Mouse (Mus musculus) CH12F3 (cell line): ENCODE measurements around the gene Dgkq.

ENCODE experiments used
- in situ Hi-C: fragments of 300-500 bp; cut with MboI; formaldehyde crosslinking; loops from 2 replicates; pipeline ENCODE4 v1.14.3; 2020; ENCODE audit warnings: low sequenced_read_pairs

Dgkq gene

GRCm38 (mm10) chr5:108668977-108669936 is at the start of gene Dgkq:
Gene Dgkq (minus strand): TSS chr5:108669672.
- in situ Hi-C loops = no loop called here

GRCm38 (mm10) chr5:108718051-108718450 is 48.6 kb upstream of the Dgkq start:
- in situ Hi-C loops = no loop called here

DNA sequence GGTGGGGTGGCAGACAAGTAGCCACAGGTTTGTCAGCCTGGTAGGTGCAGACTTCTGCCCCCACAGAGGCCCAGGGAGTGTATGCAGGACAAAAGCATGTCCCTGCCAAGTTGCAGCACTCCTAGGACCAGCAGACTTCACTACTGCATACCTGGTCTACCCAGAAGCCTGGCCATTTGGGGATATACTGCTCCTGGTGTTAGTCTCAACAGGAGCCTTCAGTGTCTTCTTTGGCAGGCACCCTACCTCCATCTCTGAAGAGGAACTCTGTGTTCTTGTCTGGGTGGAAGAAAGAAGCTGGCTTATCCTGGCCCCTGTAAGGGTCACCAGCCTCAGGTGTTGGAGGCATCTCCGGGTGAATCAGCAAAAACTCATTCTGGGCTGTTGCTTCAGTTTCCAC is 46.5 kb upstream of the Dgkq start:
- in situ Hi-C loops = no loop called here

DNA sequence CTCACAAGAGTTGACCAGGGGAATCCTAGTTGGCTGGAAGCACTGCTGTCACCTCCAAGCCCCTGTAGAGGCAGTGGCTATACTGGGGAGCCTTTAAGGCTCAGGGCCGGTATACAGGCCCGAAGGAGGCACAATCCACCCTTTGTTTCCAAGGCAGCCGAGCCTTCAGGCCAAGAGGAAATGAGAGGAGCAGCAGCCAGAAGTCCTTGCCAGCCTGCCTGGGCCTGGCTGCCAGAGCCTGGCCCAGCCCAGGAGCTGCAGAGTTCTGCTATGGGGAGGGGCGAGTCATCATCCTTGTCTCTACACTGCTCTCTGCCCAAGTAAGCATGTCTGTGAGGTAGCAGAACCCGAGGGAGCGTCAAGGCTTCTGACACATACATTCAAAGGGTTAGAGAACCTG is 44.7 kb upstream of the Dgkq start:
- in situ Hi-C loops = no loop called here

GRCm38 (mm10) chr5:108713691-108714090 is 44.2 kb upstream of the Dgkq start:
- in situ Hi-C loops = no loop called here

DNA sequence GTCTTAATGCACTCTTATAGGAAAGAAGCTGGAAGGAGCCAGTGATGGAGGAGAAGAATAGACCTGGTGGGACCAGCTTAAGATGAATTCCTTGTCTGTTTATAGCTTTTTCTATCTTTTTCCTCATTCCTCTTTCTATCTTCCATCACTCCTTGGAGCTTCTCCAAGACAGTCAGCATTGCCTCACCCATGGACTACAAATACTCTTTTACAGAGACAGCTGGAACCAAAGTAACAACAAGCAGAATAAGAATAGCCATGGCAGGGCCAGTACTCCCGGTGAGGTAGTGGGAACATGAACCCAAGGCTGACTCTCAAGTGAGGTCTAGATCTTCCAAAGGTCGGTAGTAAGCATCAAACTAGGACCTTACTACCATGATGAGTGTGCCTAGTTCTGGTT is 43.6 kb upstream of the Dgkq start:
- in situ Hi-C loops = no loop called here

GRCm38 (mm10) chr5:108711968-108712367 is 42.5 kb upstream of the Dgkq start:
- in situ Hi-C loops = no loop called here

DNA sequence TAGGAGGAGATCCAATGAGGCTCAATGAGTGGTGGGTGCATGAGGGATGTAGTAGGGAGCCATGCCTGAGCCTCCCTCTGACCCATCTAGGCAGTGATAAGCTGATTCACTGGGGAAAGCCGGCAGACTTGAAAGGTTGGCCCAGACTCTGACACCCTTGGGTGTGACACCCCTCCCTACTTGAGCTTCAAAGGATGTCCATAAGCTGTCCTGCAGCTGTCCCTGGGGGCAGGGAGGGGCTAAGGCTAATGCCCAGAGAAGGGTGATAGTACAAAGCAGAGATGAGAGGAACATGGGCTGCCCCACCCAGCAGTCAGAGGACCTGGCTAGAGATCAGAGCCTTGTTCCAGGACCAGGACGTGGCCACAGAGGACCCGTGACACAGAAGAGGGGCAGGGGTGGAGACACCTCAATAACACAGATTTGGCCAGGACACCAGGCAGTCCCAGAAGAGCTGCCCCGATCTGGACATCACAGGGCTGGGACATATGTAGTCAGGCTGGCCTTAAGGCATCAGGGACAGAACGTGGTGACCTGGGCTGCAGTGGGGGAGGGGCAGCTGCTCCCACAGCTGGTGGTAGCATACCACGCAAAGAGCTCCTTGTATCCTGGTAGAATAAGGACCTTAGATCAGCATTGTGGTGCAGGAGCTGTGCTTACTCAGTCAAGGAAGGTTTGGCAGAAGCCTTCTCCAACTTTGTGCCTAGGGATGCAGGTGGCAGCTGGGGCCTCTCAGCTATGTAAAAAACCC is 39.7 kb upstream of the Dgkq start:
- in situ Hi-C loops = no loop called here

- in situ Hi-C loops = no loop called here
Observed at GRCm38 (mm10) chr5:108708419-108708818, 38.9 kb upstream of the Dgkq start.

DNA sequence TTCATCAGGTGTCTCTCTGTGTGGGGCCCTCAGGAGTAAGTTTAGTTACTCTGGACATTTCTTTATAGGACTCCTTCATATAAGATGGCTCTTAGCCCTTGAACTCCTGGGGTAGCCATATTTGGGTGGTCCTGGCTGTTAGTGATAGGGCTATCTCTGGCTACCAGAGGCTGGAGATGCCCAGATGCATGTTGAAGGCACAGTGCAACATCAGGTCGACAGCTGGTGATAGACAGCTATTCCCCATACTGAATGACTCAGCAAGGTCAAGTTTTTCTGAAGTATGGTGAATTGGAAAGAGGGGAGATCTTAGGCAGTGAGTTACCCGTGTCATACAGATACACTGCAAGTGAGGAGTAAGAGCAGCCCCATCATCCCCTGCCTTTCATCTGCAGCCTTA is 38.3 kb upstream of the Dgkq start:
- in situ Hi-C loops = no loop called here

GRCm38 (mm10) chr5:108703754-108704626 is 34.5 kb upstream of the Dgkq start:
- in situ Hi-C loops = no loop called here

DNA sequence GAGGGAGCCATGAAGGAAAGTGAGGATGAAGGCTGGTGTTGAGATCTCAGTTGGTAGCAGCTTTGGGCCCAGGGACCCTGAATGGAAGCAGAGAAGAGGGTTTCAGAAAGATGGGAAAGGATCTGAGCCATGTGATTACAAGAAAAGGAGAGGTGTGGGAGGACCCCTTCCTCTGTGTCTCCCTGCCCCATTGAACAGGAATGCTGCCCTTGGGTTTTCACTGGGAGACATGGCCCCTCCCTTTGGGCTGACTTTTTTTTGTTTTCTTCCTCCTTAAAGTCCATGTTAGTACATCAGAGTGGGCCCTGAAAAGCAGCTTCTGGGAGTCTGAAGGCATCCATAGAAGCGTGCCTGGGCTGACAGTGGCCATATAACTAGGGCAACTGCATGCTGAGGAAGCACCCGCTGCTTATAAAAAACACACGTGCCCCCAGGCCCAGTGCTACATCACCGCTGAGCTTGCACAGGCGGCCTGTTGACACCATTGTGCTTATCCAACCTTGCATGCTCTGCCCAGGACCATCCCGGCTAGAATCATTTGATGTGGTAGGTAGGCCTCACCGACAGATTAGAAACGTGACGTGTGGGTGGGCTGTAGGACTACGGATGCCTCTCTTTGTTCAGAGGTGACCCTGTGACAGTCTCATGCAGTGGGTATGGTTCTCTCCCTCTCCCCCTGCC is 32.0 kb upstream of the Dgkq start:
- in situ Hi-C loops = no loop called here

DNA sequence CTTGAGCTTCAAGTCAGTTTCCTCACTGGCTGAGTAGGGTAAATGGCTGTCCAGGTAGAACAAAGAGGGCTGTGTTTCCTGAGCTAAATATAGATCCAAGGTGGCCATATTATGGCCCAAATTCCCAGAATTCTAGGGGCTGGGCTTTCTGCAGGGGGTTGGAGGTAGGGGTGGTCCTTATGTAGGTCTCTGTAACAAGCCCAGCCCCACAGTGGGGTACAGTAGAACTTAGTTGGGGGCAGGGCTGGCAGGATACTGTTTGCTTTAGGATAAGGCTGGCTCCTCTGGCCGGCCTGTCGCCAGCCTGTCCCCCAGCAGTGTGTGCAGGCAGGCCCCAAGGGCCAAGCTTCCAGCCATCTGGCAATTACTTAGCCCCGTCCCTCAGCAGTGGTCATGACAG is 30.9 kb upstream of the Dgkq start:
- in situ Hi-C loops = no loop called here

GRCm38 (mm10) chr5:108697341-108697753 is 27.9 kb upstream of the Dgkq start:
- in situ Hi-C loops = no loop called here

DNA sequence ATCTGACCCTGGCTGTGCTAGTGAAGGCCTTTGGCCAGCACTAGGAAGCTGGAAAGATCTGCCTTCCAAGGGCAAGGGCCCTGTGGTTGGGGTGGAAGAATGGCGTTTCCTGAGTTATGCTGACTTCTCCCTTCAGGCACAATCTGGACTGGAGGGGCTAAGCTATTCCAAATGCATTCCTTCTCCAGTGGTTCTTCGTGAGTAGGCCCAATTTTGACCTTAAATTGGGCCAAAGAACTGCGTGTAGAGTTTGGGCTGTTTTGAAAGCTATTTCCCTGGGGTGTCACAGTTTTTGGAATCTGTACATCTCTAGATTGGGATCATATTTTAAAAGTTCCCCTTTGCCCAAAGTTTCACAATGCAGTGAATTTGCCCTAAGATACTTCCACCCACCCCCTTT is 27.1 kb upstream of the Dgkq start:
- in situ Hi-C loops = no loop called here

- in situ Hi-C loops = no loop called here
Observed at GRCm38 (mm10) chr5:108695861-108696260, 26.4 kb upstream of the Dgkq start.

- in situ Hi-C loops = no loop called here
Observed at GRCm38 (mm10) chr5:108694352-108695261, 25.1 kb upstream of the Dgkq start.

- in situ Hi-C loops = no loop called here
Observed at GRCm38 (mm10) chr5:108693872-108694288, 24.4 kb upstream of the Dgkq start.

- in situ Hi-C loops = no loop called here
Observed at GRCm38 (mm10) chr5:108692271-108692670, 22.8 kb upstream of the Dgkq start, which contains the start of gene Fgfrl1. Gene Fgfrl1 (plus strand): TSS chr5:108692382.
